Mouse (Mus musculus) embryonic facial prominence, embryonic 11.5 days (tissue): Measurements from ENCODE around the gene Hectd4. TPM values are rescaled to one million over a fixed set of nuclear protein-coding genes. Genes with fewer than 3 reads are reported as not detected.

Source experiments
- ATAC-seq: fragments of 200-750 bp; cut with Nextera tagmentation; replicated peaks from 2 replicates; pipeline ENCODE4 v1.8.0; 2017; ENCODE audit warnings: low read depth; ENCODE audit not compliant: insufficient number of reproducible peaks, low FRiP score, low TSS enrichment
- DNase-seq: peaks from one replicate; pipeline ENCODE4 v3.0.0-alpha.2; 2015; ENCODE audit warnings: low spot score
- H3K27ac ChIP-seq: fragments of 300-500 bp; sonication (generic); replicated peaks from 2 replicates; pipeline ENCODE4 v1.5.1; 2014; ENCODE audit warnings: mild to moderate bottlenecking, low read depth, low read length, control low read depth
- H3K27me3 ChIP-seq: fragments of 300-500 bp; sonication (generic); 2 replicates; pipeline ENCODE4 v1.6.1; 2014; ENCODE audit warnings: mild to moderate bottlenecking, low read length, moderate library complexity, mixed read lengths; ENCODE audit not compliant: control insufficient read depth, insufficient read depth
- H3K36me3 ChIP-seq: fragments of 300-500 bp; sonication (generic); replicated peaks from 2 replicates; pipeline ENCODE4 v1.6.1; 2014; ENCODE audit warnings: low read depth, mild to moderate bottlenecking, low read length, moderate library complexity, mixed read lengths; ENCODE audit not compliant: control insufficient read depth, insufficient read depth
- H3K4me1 ChIP-seq: fragments of 300-500 bp; sonication (generic); 2 replicates; pipeline ENCODE4 v1.6.1; 2014; ENCODE audit warnings: low read length, mixed read lengths; ENCODE audit not compliant: control insufficient read depth, insufficient read depth
- H3K4me2 ChIP-seq: fragments of 300-500 bp; sonication (generic); 2 replicates; pipeline ENCODE4 v1.6.1; 2014; ENCODE audit warnings: low read depth, mild to moderate bottlenecking, control low read depth, low read length, moderate library complexity
- H3K4me3 ChIP-seq: fragments of 300-500 bp; sonication (generic); 2 replicates; pipeline ENCODE4 v1.5.1; 2014; ENCODE audit warnings: low read depth, low read length, control low read depth
- H3K9ac ChIP-seq: fragments of 300-500 bp; sonication (generic); replicated peaks from 2 replicates; pipeline ENCODE4 v1.6.1; 2014; ENCODE audit warnings: mild to moderate bottlenecking, control low read depth, low read length
- H3K9me3 ChIP-seq: fragments of 300-500 bp; sonication (generic); replicated peaks from 2 replicates; pipeline ENCODE4 v1.6.1; 2016; ENCODE audit warnings: mild to moderate bottlenecking, low read length, inconsistent platforms, mixed read lengths; ENCODE audit not compliant: control insufficient read depth
- WGBS: fragments of 180-500 bp; shearing (Covaris S2); extraction: QIAGEN DNeasy Blood & Tissue Kit; methylation state at CpG from one replicate; pipeline ENCODE4 v1.1.7; 2014; 5-methylcytosine and 5-hydroxymethylcytosine counted together
- polyA plus RNA-seq: library from polyadenylated mRNA; unstranded; fragments of >200 nt; fragmentation: Nextera tagmentation; extraction: Ambion mirVana; gene quantifications from 2 replicates; pipeline ENCODE4 v1.2.1, GENCODE M21; 2014

Gene Hectd4
- polyA plus RNA-seq, 1 experiment from 2014 or later, result 5.7 TPM

- Histone ChIP-seq H3K9ac (no peak overlapping the region), H3K4me1 (no peaks in the 10 kb centered on the region), H3K9me3 (no peaks in the 10 kb centered on the region), H3K4me2 (no peak overlapping the region), H3K27ac (no peak overlapping the region), H3K4me3 (no peak overlapping the region), H3K27me3 (no peaks in the 10 kb centered on the region), H3K36me3 (peaks cover 15% of the 10 kb centered on the region)
- no peak for ATAC-seq
- WGBS, result 82% methylated on average over 5 of the region's 5 CpGs
- no peak for DNase-seq
Measured at GRCm38 (mm10) chr5:121334454-121334853, 114.4 kb downstream of the Hectd4 start.

GRCm38 (mm10) chr5:121335426-121335825 is 115.4 kb downstream of the Hectd4 start:
- 85% methylated on average over 4 of the region's 4 CpGs for WGBS
- H3K4me1 ChIP-seq, result no peaks in the 10 kb centered on the region
- H3K9ac ChIP-seq, result no peak overlapping the region
- no peak overlapping the region for H3K4me2 ChIP-seq
- no peak overlapping the region for H3K4me3 ChIP-seq
- H3K27me3 ChIP-seq, result no peaks in the 10 kb centered on the region
- H3K36me3 ChIP-seq, result peaks cover 15% of the 10 kb centered on the region
- DNase-seq, result no peak
- H3K9me3 ChIP-seq, result no peaks in the 10 kb centered on the region
- ATAC-seq, result no peak
- H3K27ac ChIP-seq, result no peak overlapping the region

GRCm38 (mm10) chr5:121336009-121336408 is 116.0 kb downstream of the Hectd4 start:
- DNase-seq, result no peak
- H3K36me3 ChIP-seq, result peaks cover 12% of the 10 kb centered on the region
- H3K9me3 ChIP-seq, result no peaks in the 10 kb centered on the region
- no peak overlapping the region for H3K9ac ChIP-seq
- H3K4me3 ChIP-seq, result no peak overlapping the region
- 81% methylated on average over 3 of the region's 3 CpGs for WGBS
- no peak overlapping the region for H3K4me2 ChIP-seq
- no peaks in the 10 kb centered on the region for H3K27me3 ChIP-seq
- H3K27ac ChIP-seq, result no peak overlapping the region
- ATAC-seq, result no peak
- peaks cover 3% of the 10 kb centered on the region; the same call in 1 of the 2 replicates for H3K4me1 ChIP-seq

- H3K27me3 ChIP-seq, result no peaks in the 10 kb centered on the region
- no peak overlapping the region for H3K27ac ChIP-seq
- 95% methylated on average over 6 of the region's 6 CpGs for WGBS
- H3K4me2 ChIP-seq, result no peak overlapping the region
- H3K9me3 ChIP-seq, result no peaks in the 10 kb centered on the region
- H3K36me3 ChIP-seq, result peaks cover 12% of the 10 kb centered on the region
- ATAC-seq (no peak), DNase-seq (no peak)
- H3K4me3 ChIP-seq, result no peak overlapping the region
- peaks cover 3% of the 10 kb centered on the region; the same call in 1 of the 2 replicates for H3K4me1 ChIP-seq
- H3K9ac ChIP-seq, result no peak overlapping the region
Measured at GRCm38 (mm10) chr5:121336776-121337175, 116.8 kb downstream of the Hectd4 start.

- Histone ChIP-seq H3K4me2 (no peak overlapping the region), H3K4me1 (peaks cover 3% of the 10 kb centered on the region; the same call in 1 of the 2 replicates), H3K4me3 (no peak overlapping the region), H3K27ac (no peak overlapping the region), H3K36me3 (peaks cover 11% of the 10 kb centered on the region), H3K9ac (no peak overlapping the region), H3K27me3 (no peaks in the 10 kb centered on the region), H3K9me3 (no peaks in the 10 kb centered on the region)
- DNase-seq (no peak), ATAC-seq (no peak)
- WGBS, result 90% methylated on average over 7 of the region's 7 CpGs
Measured at GRCm38 (mm10) chr5:121339507-121340230, 119.7 kb downstream of the Hectd4 start.

- no peak overlapping the region for H3K4me2 ChIP-seq
- ATAC-seq, result peak; percentile 78; the same call in 1 of the 2 replicates
- DNase-seq, result peak; percentile 58
- H3K9ac ChIP-seq, result no peak overlapping the region; the same call in 1 of the 2 replicates
- H3K4me1 ChIP-seq, result peaks cover 3% of the 10 kb centered on the region; the same call in 1 of the 2 replicates
- no peaks in the 10 kb centered on the region for H3K9me3 ChIP-seq
- WGBS, result 9% methylated on average over 7 of the region's 7 CpGs
- no peak overlapping the region for H3K27ac ChIP-seq
- no peak overlapping the region for H3K4me3 ChIP-seq
- H3K36me3 ChIP-seq, result peaks cover 14% of the 10 kb centered on the region
- H3K27me3 ChIP-seq, result no peaks in the 10 kb centered on the region
Measured at GRCm38 (mm10) chr5:121340965-121341473, 121.0 kb downstream of the Hectd4 start.

- no peaks in the 10 kb centered on the region for H3K9me3 ChIP-seq
- H3K4me1 ChIP-seq, result peaks cover 3% of the 10 kb centered on the region; the same call in 1 of the 2 replicates
- H3K9ac ChIP-seq, result no peak overlapping the region
- ATAC-seq (no peak), DNase-seq (no peak)
- H3K36me3 ChIP-seq, result peaks cover 14% of the 10 kb centered on the region
- H3K27me3 ChIP-seq, result no peaks in the 10 kb centered on the region
- 89% methylated on average over 11 of the region's 11 CpGs for WGBS
- H3K4me2 ChIP-seq, result no peak overlapping the region
- H3K27ac ChIP-seq, result no peak overlapping the region
- no peak overlapping the region for H3K4me3 ChIP-seq
Measured at GRCm38 (mm10) chr5:121342490-121342889, 122.5 kb downstream of the Hectd4 start.

- H3K36me3 ChIP-seq, result peaks cover 11% of the 10 kb centered on the region
- 94% methylated on average over 8 of the region's 8 CpGs for WGBS
Measured at GRCm38 (mm10) chr5:121343997-121344396, 124.0 kb downstream of the Hectd4 start.

More at GRCm38 (mm10) chr5:121343997-121344396, 124.0 kb downstream of the Hectd4 start:
- H3K9me3 ChIP-seq, result no peaks in the 10 kb centered on the region
- no peaks in the 10 kb centered on the region for H3K27me3 ChIP-seq
- H3K27ac ChIP-seq, result no peak overlapping the region
- ATAC-seq (no peak), DNase-seq (no peak)
- H3K4me2 ChIP-seq, result no peak overlapping the region
- H3K4me3 ChIP-seq, result no peak overlapping the region
- peaks cover 3% of the 10 kb centered on the region; the same call in 1 of the 2 replicates for H3K4me1 ChIP-seq
- H3K9ac ChIP-seq, result no peak overlapping the region
